ENCODE assay signal across 8 mouse cellular contexts in genomic region chr8:119394097-119394496, GRCm38 (mm10). TPM values are rescaled to one million over a fixed set of nuclear protein-coding genes. Genes with fewer than 3 reads are reported as not detected.
A peak's percentile ranks its signal among the peaks of the same experiment; 100 is the strongest.
DNase-seq lines count a peak whose midpoint lies in the region; ATAC-seq and TF ChIP-seq lines count a peak whose summit lies in the region.

No protein-coding gene starts in this region.

- WGBS in kidney, embryonic 15.5 days, result 72% methylated on average over 9 of the region's 9 CpGs
- 76% methylated on average over 9 of the region's 9 CpGs for whole genome bisulfite sequencing in embryonic facial prominence, embryonic 10.5 days
- 80% methylated on average over 9 of the region's 9 CpGs for WGBS in hindbrain, postnatal 0 days
- 76% methylated on average over 9 of the region's 9 CpGs for WGBS in midbrain, embryonic 16.5 days

- 0 out of 2 replicates have a peak, but pooled peaks cover 3% of the 10 kb centered on the region for H3K36me3 ChIP-seq in kidney, embryonic 15.5 days
- H3K36me3 ChIP-seq in embryonic facial prominence, embryonic 10.5 days (replicated peaks), result 0 out of 2 replicates have a peak, but pooled peaks cover 4% of the 10 kb centered on the region
- H3K36me3 ChIP-seq in hindbrain, postnatal 0 days (ENCODE audit: insufficient read depth, low read length), result no peaks in the 10 kb centered on the region
- H3K36me3 ChIP-seq in midbrain, embryonic 16.5 days (ENCODE audit: control insufficient read depth, insufficient read depth, low read length), result no peaks in the 10 kb centered on the region; the same call in 1 of the 2 replicates

- H3K27ac ChIP-seq in kidney, embryonic 15.5 days, result 0 out of 2 replicates have a peak overlapping the region, but pooled peaks have one; percentile 78
- peak overlapping the region; percentile 84 for H3K27ac ChIP-seq in embryonic facial prominence, embryonic 10.5 days (replicated peaks)
- peak overlapping the region; percentile 94; the same call in 1 of the 2 replicates for H3K27ac ChIP-seq in hindbrain, postnatal 0 days
- H3K27ac ChIP-seq in midbrain, embryonic 16.5 days (ENCODE audit: low read length), result peak overlapping the region; percentile 90

- peak overlapping the region; percentile 83 for H3K9ac ChIP-seq in kidney, embryonic 15.5 days
- H3K9ac ChIP-seq in hindbrain, postnatal 0 days (replicated peaks; ENCODE audit: low read length), result peak overlapping the region; percentile 94
- H3K9ac ChIP-seq in midbrain, embryonic 16.5 days (ENCODE audit: low read depth, low read length), result peak overlapping the region; percentile 96

- ATAC-seq in kidney, embryonic 15.5 days (replicated peaks; ENCODE audit: low FRiP score), result peak; percentile 5; the same call in 1 of the 2 replicates
- no peak for ATAC-seq in hindbrain, postnatal 0 days
- peak; percentile 21; the same call in 1 of the 2 replicates for ATAC-seq in midbrain, embryonic 16.5 days
- ATAC-seq in cerebellum, adult (ENCODE audit: insufficient number of reproducible peaks, low FRiP score, low TSS enrichment), result no peak

- peak overlapping the region; percentile 85 for H3K4me3 ChIP-seq in kidney, embryonic 15.5 days (replicated peaks)
- peak overlapping the region; percentile 86 for H3K4me3 ChIP-seq in embryonic facial prominence, embryonic 10.5 days
- peak overlapping the region; percentile 77 for H3K4me3 ChIP-seq in hindbrain, postnatal 0 days (ENCODE audit: low read length)
- peak overlapping the region; percentile 86 for H3K4me3 ChIP-seq in midbrain, embryonic 16.5 days (ENCODE audit: low read depth, low read length)

- DNase-seq in kidney, adult 8-10 months, result no peak
- no peak for DNase-seq in embryonic facial prominence, embryonic 10.5 days (ENCODE audit: low spot score)
- DNase-seq in hindbrain, postnatal 0 days (ENCODE audit: low spot score), result no peak
- DNase-seq in adrenal gland, adult 18-20 months (ENCODE audit: low spot score in 2 of 2), result no peak
- DNase-seq in thymus, postnatal 4 days, result no peak

- no peak for TF ChIP-seq CTCF in hindbrain, postnatal 0 days (IDR thresholded peaks at IDR 0.05; ENCODE audit: low read depth)

- no peaks in the 10 kb centered on the region for H3K27me3 ChIP-seq in kidney, embryonic 15.5 days
- H3K27me3 ChIP-seq in embryonic facial prominence, embryonic 10.5 days (replicated peaks; ENCODE audit: low read depth, poor library complexity, severe bottlenecking), result peaks cover 17% of the 10 kb centered on the region
- H3K27me3 ChIP-seq in hindbrain, postnatal 0 days (ENCODE audit: insufficient read depth, low read length), result no peaks in the 10 kb centered on the region
- H3K27me3 ChIP-seq in midbrain, embryonic 16.5 days (ENCODE audit: control insufficient read depth, insufficient read depth, low read depth, low read length), result no peaks in the 10 kb centered on the region

- peaks cover 19% of the 10 kb centered on the region for H3K4me1 ChIP-seq in kidney, embryonic 15.5 days
- H3K4me1 ChIP-seq in embryonic facial prominence, embryonic 10.5 days, result peaks cover 23% of the 10 kb centered on the region
- peaks cover 11% of the 10 kb centered on the region for H3K4me1 ChIP-seq in hindbrain, postnatal 0 days (ENCODE audit: insufficient read depth, low read length)
- peaks cover 11% of the 10 kb centered on the region for H3K4me1 ChIP-seq in midbrain, embryonic 16.5 days (ENCODE audit: control insufficient read depth, insufficient read depth, low read length)

- no peaks in the 10 kb centered on the region for H3K9me3 ChIP-seq in kidney, embryonic 15.5 days (replicated peaks)
- no peaks in the 10 kb centered on the region for H3K9me3 ChIP-seq in embryonic facial prominence, embryonic 10.5 days
- no peaks in the 10 kb centered on the region for H3K9me3 ChIP-seq in hindbrain, postnatal 0 days (ENCODE audit: low read length)
- no peaks in the 10 kb centered on the region for H3K9me3 ChIP-seq in midbrain, embryonic 16.5 days (replicated peaks; ENCODE audit: control insufficient read depth, low read length, poor library complexity, severe bottlenecking)

- peak overlapping the region; percentile 99 for H3K4me2 ChIP-seq in kidney, embryonic 15.5 days
- H3K4me2 ChIP-seq in hindbrain, postnatal 0 days (ENCODE audit: low read depth, low read length), result peak overlapping the region; percentile 99
- peak overlapping the region; percentile 93 for H3K4me2 ChIP-seq in midbrain, embryonic 16.5 days (ENCODE audit: low read length)

RNA-seq across cellular contexts. Expression of gene Mlycd, which starts 0.6 kb away (rescaled TPM):
- polyA plus RNA-seq in kidney, embryonic 15.5 days (2015; fragmentation: Nextera tagmentation; extraction: Ambion mirVana), result 11.7 and 12.8 TPM in 2 replicates
- polyA plus RNA-seq in embryonic facial prominence, embryonic 10.5 days (2016; fragmentation: Nextera tagmentation; extraction: Ambion mirVana), result 7.3 and 7.6 TPM in 2 replicates
- total RNA-seq in hindbrain, postnatal 0 days (2014; rRNA removed), result 36.6 and 37.2 TPM in 2 replicates
- polyA plus RNA-seq in hindbrain, postnatal 0 days (2015; fragmentation: Nextera tagmentation; extraction: Ambion mirVana), result 20.0 TPM in 2 replicates
- polyA plus RNA-seq in midbrain, embryonic 16.5 days (2015; fragmentation: Nextera tagmentation; extraction: Ambion mirVana), result 13.9 and 15.0 TPM in 2 replicates
- total RNA-seq in adrenal gland, adult 18-20 months (2021), result 10 to 100 TPM; 51.7 to 57.8 TPM

RNA-seq across cellular contexts. Expression of gene Osgin1, which starts 39.8 kb away (rescaled TPM):
- polyA plus RNA-seq in kidney, embryonic 15.5 days (2015; fragmentation: Nextera tagmentation; extraction: Ambion mirVana), result 2.0 and 3.5 TPM in 2 replicates
- polyA plus RNA-seq in embryonic facial prominence, embryonic 10.5 days (2016; fragmentation: Nextera tagmentation; extraction: Ambion mirVana), result 0.43 and 0.47 TPM in 2 replicates
- total RNA-seq in hindbrain, postnatal 0 days (2014; rRNA removed), result not detected in 2 replicates
- 0.29 and 0.45 TPM in 2 replicates for polyA plus RNA-seq in hindbrain, postnatal 0 days (2015; fragmentation: Nextera tagmentation; extraction: Ambion mirVana)
- polyA plus RNA-seq in midbrain, embryonic 16.5 days (2015; fragmentation: Nextera tagmentation; extraction: Ambion mirVana), result 0.45 TPM in 2 replicates
- 100 to 1,000 TPM; 161 to 218 TPM for total RNA-seq in adrenal gland, adult 18-20 months (2021)

RNA-seq across cellular contexts. Expression of gene Hsbp1, which starts 49.8 kb away (rescaled TPM):
- 322 TPM in 2 replicates for polyA plus RNA-seq in kidney, embryonic 15.5 days (2015; fragmentation: Nextera tagmentation; extraction: Ambion mirVana)
- polyA plus RNA-seq in embryonic facial prominence, embryonic 10.5 days (2016; fragmentation: Nextera tagmentation; extraction: Ambion mirVana), result 238 and 249 TPM in 2 replicates
- 297 and 301 TPM in 2 replicates for total RNA-seq in hindbrain, postnatal 0 days (2014; rRNA removed)
- 995 and 1,006 TPM in 2 replicates for polyA plus RNA-seq in hindbrain, postnatal 0 days (2015; fragmentation: Nextera tagmentation; extraction: Ambion mirVana)
- 860 and 970 TPM in 2 replicates for polyA plus RNA-seq in midbrain, embryonic 16.5 days (2015; fragmentation: Nextera tagmentation; extraction: Ambion mirVana)
- total RNA-seq in adrenal gland, adult 18-20 months (2021), result 100 to 1,000 TPM; 189 to 201 TPM

RNA-seq across cellular contexts. Expression of gene Necab2, which starts 52.4 kb away (rescaled TPM):
- 2.3 and 3.3 TPM in 2 replicates for polyA plus RNA-seq in kidney, embryonic 15.5 days (2015; fragmentation: Nextera tagmentation; extraction: Ambion mirVana)
- polyA plus RNA-seq in embryonic facial prominence, embryonic 10.5 days (2016; fragmentation: Nextera tagmentation; extraction: Ambion mirVana), result 8.8 and 9.4 TPM in 2 replicates
- 70.9 and 73.3 TPM in 2 replicates for total RNA-seq in hindbrain, postnatal 0 days (2014; rRNA removed)
- 53.9 and 61.5 TPM in 2 replicates for polyA plus RNA-seq in hindbrain, postnatal 0 days (2015; fragmentation: Nextera tagmentation; extraction: Ambion mirVana)
- polyA plus RNA-seq in midbrain, embryonic 16.5 days (2015; fragmentation: Nextera tagmentation; extraction: Ambion mirVana), result 65.7 and 85.9 TPM in 2 replicates
- total RNA-seq in adrenal gland, adult 18-20 months (2021), result 1 to 10 TPM; 6.2 to 8.6 TPM

Comparison
In these comparisons a context has a peak if more than half of its experiments do, and no peak if none do; other contexts are left out.
1. ATAC-seq: peak in kidney, embryonic 15.5 days (single experiment) and midbrain, embryonic 16.5 days (single experiment); none in hindbrain, postnatal 0 days (single experiment) and cerebellum, adult (single experiment).
2. Peak in every context shown above with its lines, with median percentiles within 50 percentile points of each other: H3K27ac ChIP-seq, H3K4me2 ChIP-seq, H3K4me3 ChIP-seq and H3K9ac ChIP-seq.